Mouse (Mus musculus) cerebellum, adult 18-20 months (tissue): ENCODE results near the gene Gm12394.
"Not testable (repeated sequence)": the region's sequence is repeated elsewhere in the genome, so short reads cannot be mapped to it uniquely, and the experiment has no call there.

Experiments used
- DNase-seq, 2 experiments: peaks; one replicate each; pipeline ENCODE4 v3.0.0; 2021

Gm12394 gene

GRCm38 (mm10) chr4:42856671-42857070 lies at the start of gene Gm12394:
Gm12394 (minus strand) TSS chr4:42856771.
- DNase-seq: not testable (repeated sequence)

DNA sequence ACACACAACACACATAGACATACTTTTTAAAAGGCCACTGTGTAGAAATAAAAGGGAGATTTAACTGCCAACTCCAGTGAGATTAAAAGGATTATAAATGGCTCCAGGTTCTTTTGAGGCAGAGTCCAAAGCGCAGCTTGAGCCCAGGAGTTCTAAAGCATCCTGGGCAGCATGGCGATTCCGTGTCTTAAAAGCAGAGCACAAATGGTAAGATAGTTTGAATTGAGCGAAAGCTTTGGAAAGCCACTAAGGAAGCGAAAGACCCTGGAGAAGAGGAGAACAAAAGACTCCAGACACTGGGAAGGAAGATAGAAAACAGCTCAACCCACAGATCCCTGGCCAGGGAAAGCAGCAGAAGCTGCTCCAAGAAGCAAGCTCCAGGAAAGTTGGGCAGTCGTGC lies 48.4 kb upstream of the Gm12394 start:
- no peak for DNase-seq

- DNase-seq: no peak
Observed at GRCm38 (mm10) chr4:42904523-42904922, 48.0 kb upstream of the Gm12394 start.

DNA sequence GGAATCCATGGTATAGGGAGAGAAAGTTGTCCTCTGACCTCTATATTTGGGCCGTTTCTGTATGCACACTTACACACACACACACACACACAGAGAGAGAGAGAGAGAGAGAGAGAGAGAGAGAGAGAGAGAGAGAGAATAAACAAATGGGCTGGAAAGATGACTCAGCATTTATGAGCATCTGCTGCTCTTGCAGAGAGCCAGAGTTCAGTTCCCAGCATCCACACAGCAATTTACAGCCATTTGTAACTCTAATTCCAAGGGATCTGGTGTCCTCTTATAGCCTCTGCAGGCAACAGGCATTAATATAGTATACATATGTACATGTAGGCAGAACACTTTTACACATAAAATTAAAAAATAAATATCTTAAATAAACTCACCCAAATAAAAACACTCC lies 47.4 kb upstream of the Gm12394 start:
- DNase-seq: no peak

GRCm38 (mm10) chr4:42902730-42903129 lies 46.2 kb upstream of the Gm12394 start:
- peak; percentile 6 to 26 for DNase-seq

DNA sequence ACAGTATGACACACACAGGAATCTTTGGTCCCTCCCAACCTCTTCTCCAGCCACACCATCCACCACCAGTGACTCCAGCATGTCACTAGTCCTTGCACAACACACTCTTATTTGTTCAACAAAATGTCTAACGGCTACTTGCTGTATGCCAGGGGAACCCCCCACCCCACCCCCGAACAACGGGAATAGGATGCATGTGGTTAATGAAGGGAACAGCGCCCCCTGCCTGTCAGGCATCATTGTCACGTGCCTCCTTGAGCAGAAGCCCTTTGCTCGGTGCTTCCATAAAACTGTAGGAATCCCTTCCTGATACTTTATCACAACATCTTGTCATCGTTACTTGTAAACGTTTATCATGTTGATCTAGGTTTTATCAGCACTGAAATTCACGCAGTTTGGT lies 45.6 kb upstream of the Gm12394 start:
- peak; percentile 4 to 15 for DNase-seq

- no peak for DNase-seq
Observed at GRCm38 (mm10) chr4:42900878-42901277, 44.3 kb upstream of the Gm12394 start.

- no peak for DNase-seq
Observed at GRCm38 (mm10) chr4:42898914-42899313, 42.3 kb upstream of the Gm12394 start.

- no peak for DNase-seq
Observed at GRCm38 (mm10) chr4:42895118-42895517, 38.5 kb upstream of the Gm12394 start.

GRCm38 (mm10) chr4:42891176-42891575 lies 34.6 kb upstream of the Gm12394 start:
- DNase-seq: no peak

DNA sequence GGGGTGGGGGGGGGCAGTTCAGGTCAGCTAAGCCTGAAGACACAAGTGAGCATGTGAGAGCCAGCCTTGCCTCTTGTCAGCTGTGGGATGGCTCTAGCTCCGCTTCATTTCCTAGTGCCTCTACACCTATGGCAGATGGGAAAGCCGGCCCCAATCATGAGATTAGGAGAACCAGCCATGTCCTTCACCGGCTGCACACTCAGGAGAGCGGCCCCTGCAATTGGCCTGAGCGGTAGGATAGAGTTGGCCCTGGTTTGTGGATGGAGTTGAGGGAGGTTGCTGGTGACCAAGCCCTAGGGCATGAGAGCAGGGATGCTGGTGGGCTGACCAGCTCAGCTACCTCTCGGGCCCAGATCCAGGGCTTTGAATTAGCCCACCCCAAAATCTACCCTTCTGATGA lies 32.2 kb upstream of the Gm12394 start:
- DNase-seq: no peak

DNA sequence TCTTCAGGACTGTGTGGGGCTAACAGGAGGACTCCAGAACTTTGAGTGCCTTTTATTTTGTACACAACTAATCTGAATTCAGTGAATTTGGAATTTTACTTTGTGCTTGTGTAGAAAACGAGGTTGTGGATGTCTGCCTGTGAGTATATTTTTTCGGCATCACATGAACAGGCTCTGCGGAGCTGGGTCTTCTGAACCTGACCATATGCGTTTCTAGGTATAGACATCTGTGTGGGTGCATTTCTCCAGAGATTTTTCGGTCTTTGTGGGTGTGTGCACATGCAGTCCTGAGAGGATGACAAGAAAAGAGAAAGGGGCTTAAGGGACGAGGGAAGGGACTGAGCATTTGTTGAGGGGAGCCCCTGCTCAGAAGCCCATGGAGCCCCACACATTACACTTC lies 30.4 kb upstream of the Gm12394 start:
- no peak for DNase-seq

- no peak for DNase-seq
Observed at GRCm38 (mm10) chr4:42880677-42880948, 24.0 kb upstream of the Gm12394 start.

DNA sequence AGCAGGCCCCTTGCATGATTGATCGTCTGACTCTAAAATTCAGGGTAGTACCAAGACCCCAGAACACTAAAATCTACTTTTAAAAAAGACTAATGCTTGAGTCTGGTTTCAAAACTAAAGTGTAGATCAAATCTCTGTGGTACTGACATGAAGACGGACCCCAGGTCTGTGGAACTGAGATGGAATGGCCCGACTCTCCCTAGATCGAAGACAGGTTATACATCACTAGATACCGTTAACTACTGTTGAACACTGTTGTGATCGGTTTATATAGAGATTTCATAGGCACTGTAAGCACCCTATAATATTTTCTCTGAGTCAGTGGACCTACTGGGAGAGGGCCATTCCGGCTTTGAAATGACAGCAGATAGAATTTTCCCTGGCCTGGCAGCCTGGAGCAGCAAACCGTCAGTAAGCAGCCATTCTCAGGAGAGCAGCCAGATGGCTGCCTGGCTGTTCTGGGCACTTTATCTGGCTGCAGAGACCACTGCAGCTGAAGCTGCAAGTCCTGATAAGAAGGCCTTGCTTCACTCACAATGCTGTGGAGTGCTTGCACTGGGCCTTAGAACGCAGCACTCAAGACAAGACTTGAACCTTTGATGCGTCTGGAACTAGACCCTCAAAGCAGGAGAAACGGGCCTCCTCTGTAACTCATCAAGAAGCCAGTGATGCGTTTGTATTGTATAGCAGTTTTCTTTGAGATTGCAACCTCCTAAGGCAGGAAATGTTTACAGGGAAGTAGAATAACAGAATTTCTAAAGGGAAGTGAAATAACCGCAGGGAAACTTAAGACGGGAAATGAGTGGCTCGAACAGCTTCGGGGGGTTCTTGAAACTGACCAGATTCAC lies 23.5 kb upstream of the Gm12394 start:
- no peak for DNase-seq

GRCm38 (mm10) chr4:42877657-42878056 lies 21.1 kb upstream of the Gm12394 start:
- no peak for DNase-seq

DNA sequence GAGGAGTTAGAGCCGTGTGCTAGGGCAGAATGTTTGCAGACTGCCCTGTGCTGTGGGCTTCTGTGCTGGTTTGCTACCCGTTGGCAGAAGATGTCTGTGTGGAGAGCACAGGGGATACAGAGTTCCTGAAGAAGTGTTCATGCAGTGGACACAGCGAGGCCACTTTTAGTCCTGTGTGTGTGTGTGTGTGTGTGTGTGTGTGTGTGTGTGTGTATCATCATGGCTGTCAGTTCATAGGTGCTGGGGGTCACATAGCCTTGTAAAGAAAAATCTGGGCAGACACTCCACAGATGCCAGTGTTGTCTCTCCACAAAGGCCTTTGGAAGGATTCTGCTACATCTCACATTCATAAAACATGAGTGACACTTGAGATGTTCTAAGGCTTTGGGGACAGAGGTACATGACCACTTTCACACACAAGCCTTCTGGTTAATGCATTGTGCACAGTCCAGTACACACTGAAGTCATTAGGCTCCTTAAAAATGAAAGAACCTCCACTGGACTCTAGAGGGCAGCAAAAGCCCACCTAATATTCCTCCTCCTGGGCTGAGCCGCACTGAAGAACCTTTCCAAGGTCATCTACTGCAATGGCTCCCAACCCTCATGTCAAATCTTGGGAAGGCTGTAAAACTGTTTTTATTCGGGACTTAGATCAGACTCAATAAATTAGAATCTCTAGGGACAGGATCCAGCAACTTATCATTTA lies 20.2 kb upstream of the Gm12394 start:
- DNase-seq: peak; percentile 63 to 74

- DNase-seq: no peak
Observed at GRCm38 (mm10) chr4:42874134-42874533, 17.6 kb upstream of the Gm12394 start, which contains the start of gene Fam205c. Fam205c (minus strand) TSS chr4:42874234.

DNA sequence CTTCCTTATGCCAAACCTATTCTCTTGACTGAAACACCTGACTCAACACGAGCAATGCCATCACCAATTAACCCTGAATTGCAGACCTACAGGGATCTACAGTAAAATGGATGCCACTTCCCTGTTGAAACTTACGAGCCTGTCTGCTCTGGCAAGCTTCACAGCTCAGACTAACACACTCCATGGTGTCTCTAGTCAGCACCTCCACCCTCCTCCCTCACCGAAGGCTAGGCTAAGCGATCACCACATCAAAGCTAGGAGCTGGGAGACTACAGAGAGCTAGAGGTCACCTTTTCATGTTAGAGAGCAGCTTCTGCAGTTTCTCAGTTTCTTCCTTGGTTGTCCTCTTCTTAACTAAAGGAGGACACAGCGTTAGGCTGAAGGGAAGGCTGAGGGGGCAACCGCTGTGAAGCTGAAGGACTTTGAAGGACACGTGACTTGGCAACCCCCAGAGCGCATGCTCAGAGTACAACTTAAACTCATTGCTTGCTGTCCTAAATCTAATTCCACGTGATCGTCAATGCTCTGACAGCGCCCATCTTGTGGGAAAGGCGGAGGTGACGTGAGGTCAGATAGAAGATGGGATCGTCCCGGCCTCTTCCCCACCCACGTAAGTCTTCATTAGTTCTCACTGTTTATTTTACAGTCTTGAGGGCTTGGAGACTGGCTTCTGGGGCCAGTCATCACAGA lies 16.3 kb upstream of the Gm12394 start:
- DNase-seq: no peak

GRCm38 (mm10) chr4:42872151-42872550 lies 15.6 kb upstream of the Gm12394 start:
- DNase-seq: no peak

- no peak for DNase-seq
Observed at GRCm38 (mm10) chr4:42870748-42871147, 14.2 kb upstream of the Gm12394 start.

DNA sequence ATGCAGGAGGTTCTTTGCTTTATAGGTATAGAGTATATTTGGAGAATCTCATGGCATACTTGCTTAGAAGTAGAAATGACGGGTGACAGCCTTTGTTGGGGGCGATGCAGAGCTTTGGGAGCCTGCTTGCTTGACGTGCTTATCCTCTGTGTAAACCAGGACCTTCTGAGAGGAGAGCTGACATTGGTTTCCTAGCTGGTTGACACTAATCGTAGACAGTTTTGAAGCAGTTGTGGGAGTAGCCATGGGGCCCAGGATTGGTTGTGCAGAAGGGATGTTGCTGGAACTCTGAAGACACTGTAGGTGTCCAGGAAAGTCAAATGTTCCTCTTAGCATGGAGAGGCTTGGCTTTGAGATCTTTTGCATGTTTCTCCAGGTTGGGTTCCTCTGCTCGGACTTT lies 11.6 kb upstream of the Gm12394 start:
- DNase-seq: no peak

DNA sequence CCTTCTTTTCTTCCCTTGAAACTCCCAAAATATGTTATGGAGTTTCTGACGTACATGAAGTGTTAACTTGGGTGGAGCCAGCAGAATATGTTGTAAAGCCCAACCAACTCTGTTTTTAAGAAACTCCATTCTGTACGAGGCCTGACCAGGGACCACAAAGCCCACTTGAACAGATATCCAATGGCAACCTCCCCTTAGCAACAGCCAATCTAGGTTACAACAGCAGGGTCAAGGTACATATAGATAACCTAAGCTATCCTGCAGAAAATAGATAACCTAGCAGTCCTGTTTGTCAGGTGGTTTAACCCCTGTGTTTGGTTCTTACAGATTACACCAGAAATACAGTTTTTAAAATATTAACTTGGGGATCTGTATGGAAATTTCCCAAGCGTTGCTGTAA lies 10.8 kb upstream of the Gm12394 start:
- DNase-seq: no peak

DNA sequence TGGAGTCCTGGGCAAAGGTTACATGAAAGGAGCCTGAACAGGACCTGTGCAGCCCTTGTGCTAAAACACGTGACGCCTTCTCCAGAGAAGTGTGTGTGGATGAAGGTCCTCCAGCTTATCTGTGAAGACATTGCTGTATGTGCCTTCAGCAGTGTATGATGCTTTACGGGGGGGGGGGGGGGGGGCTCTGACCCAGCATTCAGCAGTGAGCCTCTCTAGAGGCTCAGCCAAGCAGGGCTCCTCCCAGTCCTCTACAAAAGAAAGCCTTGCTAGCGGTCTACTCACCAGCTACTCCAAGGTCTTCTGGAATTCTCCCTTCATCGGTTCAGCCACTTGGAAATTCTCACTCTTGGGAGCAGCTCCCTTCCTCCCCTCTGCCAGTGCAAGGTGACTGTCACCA lies 6.9 kb upstream of the Gm12394 start:
- DNase-seq: not testable (repeated sequence)

DNA sequence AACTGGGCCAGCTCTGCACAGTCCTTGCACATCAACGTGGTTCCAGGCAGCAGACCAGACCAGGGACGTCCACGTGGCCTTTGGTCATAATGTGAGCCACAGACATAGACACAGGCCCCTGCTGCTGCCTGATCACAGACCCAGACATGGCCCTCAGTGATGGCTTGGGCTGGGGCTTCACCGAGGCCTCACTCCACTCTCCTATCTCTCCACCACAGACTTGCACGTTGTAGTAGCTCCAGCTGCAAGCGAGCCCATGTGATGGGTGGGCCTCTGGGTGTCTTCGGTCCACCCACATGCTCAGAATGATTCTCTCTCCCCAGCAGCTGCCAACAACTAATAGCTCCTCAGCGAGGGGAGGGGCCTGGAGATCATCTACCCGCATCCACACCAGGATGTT lies 3.9 kb upstream of the Gm12394 start:
- not testable (repeated sequence) for DNase-seq
